Mouse (Mus musculus) lung, embryonic 16.5 days (tissue): ENCODE measurements at regions not wholly inside any gene's neighbourhood (a gene's known extent, or its start where the extent isn't known, plus 50 kb on each side); places are given as distances from the start of the nearest gene placed in this dataset.
"Not testable (repeated sequence)": the region's sequence is repeated elsewhere in the genome, so short reads cannot be mapped to it uniquely, and the experiment has no call there.

ENCODE experiments used
- ATAC-seq: fragments of 200-750 bp; cut with Nextera tagmentation; 2 replicates; pipeline ENCODE4 v1.8.0; 2017; ENCODE audit warnings: low read depth, mild to moderate bottlenecking, moderate library complexity
- H3K27ac ChIP-seq: fragments of 300-500 bp; sonication (generic); 2 replicates; pipeline ENCODE4 v1.5.1; 2014; ENCODE audit warnings: mild to moderate bottlenecking, control low read depth, low read length
- H3K27me3 ChIP-seq: fragments of 300-500 bp; sonication (generic); 2 replicates; pipeline ENCODE4 v1.6.1; 2014; ENCODE audit warnings: low read depth, low read length, mixed read lengths; ENCODE audit not compliant: control insufficient read depth, insufficient read depth
- H3K36me3 ChIP-seq: fragments of 300-500 bp; sonication (generic); 2 replicates; pipeline ENCODE4 v1.6.1; 2014; ENCODE audit warnings: low read length; ENCODE audit not compliant: control insufficient read depth, insufficient read depth
- H3K4me1 ChIP-seq: fragments of 300-500 bp; sonication (generic); replicated peaks from 2 replicates; pipeline ENCODE4 v1.6.1; 2014; ENCODE audit warnings: low read length, mixed read lengths; ENCODE audit not compliant: control insufficient read depth, insufficient read depth
- H3K4me2 ChIP-seq: fragments of 300-500 bp; sonication (generic); 2 replicates; pipeline ENCODE4 v1.6.1; 2014; ENCODE audit warnings: low read depth, low read length, control low read depth
- H3K4me3 ChIP-seq: fragments of 300-500 bp; sonication (generic); 2 replicates; pipeline ENCODE4 v1.5.1; 2014; ENCODE audit warnings: mild to moderate bottlenecking, low read length, control low read depth
- H3K9ac ChIP-seq: fragments of 300-500 bp; sonication (generic); 2 replicates; pipeline ENCODE4 v1.6.1; 2014; ENCODE audit warnings: low read length, control low read depth
- H3K9me3 ChIP-seq: fragments of 300-500 bp; sonication (generic); 2 replicates; pipeline ENCODE4 v1.6.1; 2016; ENCODE audit warnings: low read length; ENCODE audit not compliant: control insufficient read depth
- WGBS: fragments of 180-500 bp; shearing (Covaris S2); extraction: QIAGEN DNeasy Blood & Tissue Kit; methylation state at CpG from one replicate; pipeline ENCODE4 v1.1.7; 2014; 5-methylcytosine and 5-hydroxymethylcytosine counted together

DNA sequence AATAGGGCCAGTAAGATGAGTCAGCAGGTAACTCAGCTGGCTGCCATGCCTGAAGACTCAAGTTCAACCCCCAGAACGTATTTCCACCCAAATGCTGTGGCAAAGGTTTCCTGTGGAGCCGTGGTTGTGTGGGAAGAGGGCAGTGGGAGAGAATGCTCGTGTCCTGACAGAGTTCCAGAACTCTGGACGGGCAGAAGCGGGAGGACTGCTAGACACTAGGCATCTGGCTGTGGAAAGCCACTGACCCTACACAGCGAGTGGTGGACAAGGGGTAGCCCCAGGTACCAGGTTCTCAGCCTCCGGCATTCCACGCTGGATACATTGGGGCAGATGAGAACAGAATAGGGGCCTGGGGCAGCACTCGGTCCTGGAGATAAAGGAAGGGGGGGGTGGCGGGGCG, 69.6 kb upstream of the Acsl3 start:
- ATAC-seq: no peak
- no peaks in the 10 kb centered on the region for H3K36me3 ChIP-seq
- no peak overlapping the region for H3K9ac ChIP-seq
- H3K27ac ChIP-seq: no peak overlapping the region
- no peaks in the 10 kb centered on the region for H3K4me1 ChIP-seq
- no peaks in the 10 kb centered on the region for H3K27me3 ChIP-seq
- no peak overlapping the region for H3K4me3 ChIP-seq
- H3K4me2 ChIP-seq: no peak overlapping the region
- WGBS: 78% methylated on average over 11 of the region's 11 CpGs
- H3K9me3 ChIP-seq: no peaks in the 10 kb centered on the region

DNA sequence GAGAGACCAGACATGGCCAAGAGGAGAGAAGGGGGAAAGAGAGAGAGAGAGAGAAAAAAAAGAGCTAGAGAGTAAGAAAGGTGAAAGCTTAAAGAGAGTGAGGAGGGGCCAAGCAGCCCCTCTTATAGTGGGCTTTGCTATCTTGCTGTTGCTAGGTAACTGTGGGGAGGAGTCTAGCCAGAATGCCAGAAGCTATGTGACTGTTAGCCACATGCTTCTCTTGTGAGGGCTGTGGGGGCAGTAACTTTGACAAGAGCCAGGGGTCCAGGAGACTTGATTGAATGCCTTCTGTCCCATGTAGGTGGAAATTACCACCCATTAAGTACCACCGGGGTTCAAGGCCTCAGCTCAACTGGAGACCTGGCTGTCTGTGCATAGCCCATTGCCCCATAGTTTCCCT, 69.0 kb upstream of the Acsl3 start:
- not testable (repeated sequence) for ATAC-seq, H3K4me3 ChIP-seq, H3K4me2 ChIP-seq, H3K36me3 ChIP-seq, H3K4me1 ChIP-seq, H3K27ac ChIP-seq, H3K9me3 ChIP-seq, H3K27me3 ChIP-seq, H3K9ac ChIP-seq
- WGBS: 43% methylated on average over 1 of the region's 1 CpGs

DNA sequence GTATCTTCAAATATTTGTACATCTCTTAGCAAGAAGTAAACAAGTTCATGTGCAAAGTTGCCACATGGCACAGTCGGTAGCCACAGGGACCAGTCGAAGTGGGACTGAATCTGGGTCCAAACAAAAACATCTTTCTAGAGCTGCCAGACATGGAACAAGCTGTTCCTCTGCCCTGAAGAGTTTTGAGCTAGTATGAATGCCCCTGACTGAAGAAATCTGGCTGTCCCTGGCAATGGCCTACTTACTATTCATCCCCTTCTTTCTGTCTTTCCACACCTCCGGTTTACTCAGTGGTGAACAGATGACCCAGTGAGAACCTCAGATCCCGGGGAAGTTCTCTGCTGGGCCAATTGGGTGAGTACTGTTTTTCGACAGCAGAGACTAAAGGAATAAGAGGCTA, 67.1 kb upstream of the Acsl3 start:
- Histone ChIP-seq H3K9ac (no peak overlapping the region), H3K27ac (no peak overlapping the region), H3K36me3 (no peaks in the 10 kb centered on the region), H3K4me3 (no peak overlapping the region), H3K27me3 (no peaks in the 10 kb centered on the region), H3K9me3 (no peaks in the 10 kb centered on the region), H3K4me2 (no peak overlapping the region), H3K4me1 (no peaks in the 10 kb centered on the region)
- ATAC-seq: no peak
- WGBS: 57% methylated on average over 5 of the region's 5 CpGs

- Histone ChIP-seq H3K27ac (0 out of 2 replicates have a peak overlapping the region, but pooled peaks have one; percentile 16), H3K36me3 (no peaks in the 10 kb centered on the region), H3K4me2 (no peak overlapping the region), H3K9ac (no peak overlapping the region), H3K27me3 (no peaks in the 10 kb centered on the region), H3K9me3 (no peaks in the 10 kb centered on the region), H3K4me1 (no peaks in the 10 kb centered on the region), H3K4me3 (no peak overlapping the region)
- ATAC-seq: peak; percentile 81
- WGBS: 42% methylated on average over 14 of the region's 14 CpGs
Measured at GRCm38 (mm10) chr1:78593927-78594641, 63.5 kb upstream of the Acsl3 start.

- no peaks in the 10 kb centered on the region for H3K36me3 ChIP-seq
- H3K4me1 ChIP-seq: no peaks in the 10 kb centered on the region
- H3K4me3 ChIP-seq: no peak overlapping the region
- H3K27ac ChIP-seq: no peak overlapping the region
- H3K9ac ChIP-seq: no peak overlapping the region
- ATAC-seq: no peak
- WGBS: 67% methylated on average over 14 of the region's 14 CpGs
- no peaks in the 10 kb centered on the region for H3K9me3 ChIP-seq
- no peak overlapping the region for H3K4me2 ChIP-seq
- no peaks in the 10 kb centered on the region for H3K27me3 ChIP-seq
Measured at GRCm38 (mm10) chr1:78595521-78596139, 62.0 kb upstream of the Acsl3 start.

- Histone ChIP-seq H3K4me1 (0 out of 2 replicates have a peak, but pooled peaks cover 3% of the 10 kb centered on the region), H3K4me2 (no peak overlapping the region), H3K9me3 (no peaks in the 10 kb centered on the region), H3K36me3 (no peaks in the 10 kb centered on the region), H3K9ac (no peak overlapping the region), H3K27me3 (no peaks in the 10 kb centered on the region), H3K4me3 (no peak overlapping the region), H3K27ac (no peak overlapping the region)
- 70% methylated on average over 5 of the region's 5 CpGs for WGBS
- no peak for ATAC-seq
Measured at GRCm38 (mm10) chr1:78598561-78598960, 59.1 kb upstream of the Acsl3 start.

DNA sequence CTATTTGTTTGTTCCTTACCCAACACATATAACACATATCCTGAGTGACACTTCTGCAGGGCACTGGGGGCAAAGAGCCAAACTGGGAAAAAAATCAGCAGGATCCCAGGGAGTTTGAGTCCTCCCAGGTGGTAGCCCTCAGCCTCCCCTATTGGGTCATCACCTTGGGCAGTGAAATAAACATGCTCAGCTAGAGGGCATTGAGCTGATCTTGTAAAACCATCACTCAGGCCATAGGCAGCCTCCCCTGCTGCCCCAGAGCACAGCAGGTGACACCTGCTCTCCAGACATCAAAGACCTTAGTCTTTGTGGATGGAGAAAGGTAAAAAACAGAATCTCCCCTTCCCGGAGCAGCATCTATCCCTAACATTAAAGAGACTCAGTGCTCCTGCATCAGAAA, 57.0 kb upstream of the Acsl3 start:
- Histone ChIP-seq H3K36me3 (no peaks in the 10 kb centered on the region), H3K4me3 (no peak overlapping the region), H3K27ac (no peak overlapping the region), H3K4me1 (0 out of 2 replicates have a peak, but pooled peaks cover 3% of the 10 kb centered on the region), H3K4me2 (no peak overlapping the region), H3K9me3 (no peaks in the 10 kb centered on the region), H3K9ac (no peak overlapping the region), H3K27me3 (no peaks in the 10 kb centered on the region)
- ATAC-seq: no peak
- WGBS: 6% methylated on average over 1 of the region's 1 CpGs

DNA sequence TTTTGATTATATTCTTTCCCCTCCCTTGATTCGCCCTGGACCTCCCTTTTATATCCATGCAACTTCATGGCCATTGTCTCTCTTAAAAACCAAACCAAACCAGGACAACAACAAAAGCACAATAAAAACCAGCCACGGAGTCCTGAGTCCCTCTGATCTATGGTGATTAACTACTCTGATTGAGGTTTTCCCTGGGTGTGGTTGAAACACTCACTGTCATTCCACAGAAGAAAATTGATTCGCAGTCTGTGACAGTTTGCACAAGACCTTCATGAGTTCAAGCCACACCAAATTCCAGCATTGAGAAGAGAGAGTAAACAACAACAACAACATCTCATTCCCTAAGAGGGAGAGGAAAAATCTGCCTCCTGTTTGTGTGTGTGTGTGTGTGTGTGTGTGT, 56.1 kb upstream of the Acsl3 start:
- Histone ChIP-seq H3K27me3 (no peaks in the 10 kb centered on the region), H3K4me3 (no peak overlapping the region), H3K4me2 (no peak overlapping the region), H3K9ac (no peak overlapping the region), H3K27ac (no peak overlapping the region), H3K36me3 (no peaks in the 10 kb centered on the region), H3K9me3 (no peaks in the 10 kb centered on the region), H3K4me1 (0 out of 2 replicates have a peak, but pooled peaks cover 3% of the 10 kb centered on the region)
- WGBS: 36% methylated on average over 3 of the region's 3 CpGs
- ATAC-seq: no peak

DNA sequence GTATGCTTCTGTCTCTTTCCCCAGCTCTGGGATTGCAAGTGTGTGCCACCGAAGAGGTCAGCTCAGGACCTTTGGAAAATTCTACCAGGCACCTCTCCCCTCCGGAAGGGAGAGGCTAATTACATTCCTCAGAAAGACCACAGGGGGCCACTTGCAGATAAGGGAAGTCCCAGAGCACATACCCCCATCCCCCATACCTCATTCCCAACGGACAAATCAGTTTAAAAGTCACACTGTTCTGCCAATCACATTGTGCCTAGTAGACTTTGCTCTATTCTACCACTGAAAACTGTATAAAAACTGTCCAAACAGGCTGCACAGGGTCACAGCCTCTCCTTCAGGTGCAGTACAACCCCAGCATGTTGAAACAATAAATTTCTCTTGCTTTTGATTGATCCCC, 55.6 kb upstream of the Acsl3 start:
- Histone ChIP-seq H3K4me1 (0 out of 2 replicates have a peak, but pooled peaks cover 3% of the 10 kb centered on the region), H3K27me3 (no peaks in the 10 kb centered on the region), H3K36me3 (no peaks in the 10 kb centered on the region), H3K4me3 (no peak overlapping the region), H3K9ac (no peak overlapping the region), H3K4me2 (no peak overlapping the region), H3K9me3 (no peaks in the 10 kb centered on the region), H3K27ac (no peak overlapping the region)
- no peak for ATAC-seq
- WGBS: 6% methylated on average over 2 of the region's 3 CpGs
